Mouse (Mus musculus) hindbrain, embryonic 12.5 days (tissue): ENCODE measurements at regions not wholly inside any gene's neighbourhood (a gene's known extent, or its start where the extent isn't known, plus 50 kb on each side); places are given as distances from the start of the nearest gene placed in this dataset.
A peak's percentile ranks its signal among the peaks of the same experiment; 100 is the strongest.
"Not testable (repeated sequence)": the region's sequence is repeated elsewhere in the genome, so short reads cannot be mapped to it uniquely, and the experiment has no call there.

Source experiments
- ATAC-seq: fragments of 200-750 bp; cut with Nextera tagmentation; 2 replicates; pipeline ENCODE4 v1.8.0; 2017; ENCODE audit warnings: moderate TSS enrichment; ENCODE audit not compliant: low FRiP score
- H3K27ac ChIP-seq: fragments of 300-500 bp; sonication (generic); 2 replicates; pipeline ENCODE4 v1.5.1; 2016; ENCODE audit warnings: mild to moderate bottlenecking
- H3K27me3 ChIP-seq: fragments of 300-500 bp; sonication (generic); 2 replicates; pipeline ENCODE4 v1.6.1; 2016; ENCODE audit warnings: mild to moderate bottlenecking
- H3K36me3 ChIP-seq: fragments of 300-500 bp; sonication (generic); 2 replicates; pipeline ENCODE4 v1.6.1; 2016; ENCODE audit warnings: mild to moderate bottlenecking
- H3K4me1 ChIP-seq: fragments of 300-500 bp; sonication (generic); 2 replicates; pipeline ENCODE4 v1.6.1; 2016
- H3K4me2 ChIP-seq: fragments of 300-500 bp; sonication (generic); replicated peaks from 2 replicates; pipeline ENCODE4 v1.6.1; 2016; ENCODE audit warnings: mild to moderate bottlenecking
- H3K4me3 ChIP-seq: fragments of 300-500 bp; sonication (generic); 2 replicates; pipeline ENCODE4 v1.5.1; 2016; ENCODE audit warnings: mild to moderate bottlenecking
- H3K9ac ChIP-seq: fragments of 300-500 bp; sonication (generic); 2 replicates; pipeline ENCODE4 v1.6.1; 2016; ENCODE audit warnings: mild to moderate bottlenecking, moderate library complexity
- H3K9me3 ChIP-seq: fragments of 300-500 bp; sonication (generic); replicated peaks from 2 replicates; pipeline ENCODE4 v1.6.1; 2016; ENCODE audit warnings: mild to moderate bottlenecking
- WGBS: fragments of 180-500 bp; shearing (Covaris S2); methylation state at CpG from one replicate; pipeline ENCODE4 v1.1.7; 2016; 5-methylcytosine and 5-hydroxymethylcytosine counted together

DNA sequence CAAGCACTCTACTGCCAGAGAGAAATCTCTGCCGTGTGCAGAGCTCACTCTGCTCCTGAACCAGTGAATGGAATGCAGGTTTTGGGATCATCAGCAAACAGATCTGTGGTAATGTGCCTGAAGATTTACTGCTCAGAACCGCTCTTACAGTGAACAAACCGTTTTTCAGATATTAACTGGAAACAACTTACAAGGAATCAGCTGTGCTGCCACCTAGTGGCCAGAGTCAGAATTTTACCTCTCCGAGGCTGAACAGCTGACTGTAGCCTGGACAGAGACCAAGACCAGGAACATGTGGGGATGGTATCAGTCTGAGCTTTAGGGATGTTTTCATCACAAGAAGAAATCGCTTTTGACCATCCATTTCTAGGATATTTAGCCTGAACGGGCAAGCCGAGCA lies 65.3 kb downstream of the Gm15023 start:
- WGBS, result 34% methylated on average over 7 of the region's 7 CpGs

DNA sequence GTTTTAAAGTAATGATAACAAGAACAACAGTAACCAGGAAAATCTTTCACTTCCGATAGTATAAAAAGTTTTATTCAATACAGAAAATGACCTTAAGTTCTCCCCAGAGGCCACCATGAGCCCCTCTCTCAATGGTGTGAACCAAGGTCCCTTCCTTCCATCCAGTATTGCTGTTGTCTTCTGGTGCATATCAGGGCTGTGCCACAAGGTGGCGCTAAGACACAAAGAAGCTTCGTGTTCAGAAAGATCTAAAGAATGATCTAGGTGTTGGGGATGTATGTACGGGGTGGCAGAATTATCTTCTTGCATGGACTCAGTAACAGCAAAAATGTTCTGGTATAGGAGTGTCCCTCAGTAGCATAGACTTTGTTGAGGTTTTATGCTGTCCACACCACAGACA lies 66.6 kb downstream of the Gm15023 start:
- H3K9ac ChIP-seq, H3K27me3 ChIP-seq, H3K27ac ChIP-seq, H3K36me3 ChIP-seq, H3K4me1 ChIP-seq, H3K9me3 ChIP-seq, H3K4me2 ChIP-seq, H3K4me3 ChIP-seq, ATAC-seq: not testable (repeated sequence)
- 26% methylated on average over 4 of the region's 4 CpGs for WGBS

More for the DNA sequence above, 65.3 kb downstream of the Gm15023 start:
- ATAC-seq, H3K9ac ChIP-seq, H3K9me3 ChIP-seq, H3K4me3 ChIP-seq, H3K4me2 ChIP-seq, H3K27ac ChIP-seq, H3K36me3 ChIP-seq, H3K4me1 ChIP-seq, H3K27me3 ChIP-seq: not testable (repeated sequence)

DNA sequence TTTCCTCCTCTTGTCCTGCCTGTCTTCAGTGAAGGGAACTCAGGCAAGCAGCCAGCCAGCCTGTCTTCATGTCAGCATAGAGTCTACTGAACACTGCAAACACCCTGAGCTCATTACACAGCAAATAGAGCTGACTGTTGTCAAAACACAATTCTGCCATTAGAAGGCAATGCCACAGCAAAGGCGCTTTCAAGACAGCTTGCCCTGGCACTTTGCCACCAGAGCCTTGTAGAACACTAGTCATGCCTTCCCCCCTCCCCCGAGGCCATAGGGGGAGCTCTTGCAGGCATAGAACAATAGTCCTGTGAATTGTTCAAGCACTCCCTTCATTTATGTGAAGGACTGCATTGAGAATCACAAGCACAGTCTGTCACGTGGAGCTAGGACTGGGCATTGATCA lies 75.8 kb downstream of the Gm15023 start:
- peak; percentile 78 for ATAC-seq
- Histone ChIP-seq H3K27me3 (0 out of 2 replicates have a peak, but pooled peaks cover 2% of the 10 kb centered on the region), H3K27ac (no peak overlapping the region), H3K4me1 (no peaks in the 10 kb centered on the region), H3K36me3 (no peaks in the 10 kb centered on the region), H3K9me3 (no peaks in the 10 kb centered on the region), H3K9ac (no peak overlapping the region), H3K4me2 (no peak overlapping the region), H3K4me3 (no peak overlapping the region)
- WGBS, result 51% methylated on average over 3 of the region's 3 CpGs

DNA sequence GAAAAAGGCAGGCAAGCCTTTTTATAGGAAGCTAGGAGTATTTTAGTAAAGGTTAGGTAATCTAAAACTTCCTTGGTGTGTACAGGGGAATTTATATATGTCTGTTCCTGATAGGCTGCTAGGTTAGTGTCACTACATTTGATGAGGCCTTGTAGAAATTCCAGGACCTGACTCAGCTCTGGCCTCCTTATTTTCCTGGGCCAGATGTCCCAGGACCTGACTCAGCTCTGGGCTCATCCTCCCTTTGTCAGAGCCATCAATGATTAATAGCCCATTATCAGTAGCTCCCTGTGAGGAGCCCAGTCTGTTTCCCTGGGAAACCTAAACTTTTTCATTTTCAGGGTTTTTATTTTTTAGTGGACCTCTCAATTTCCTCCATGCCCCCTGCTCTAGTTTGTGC lies 79.3 kb downstream of the Gm15023 start:
- Histone ChIP-seq H3K4me2 (no peak overlapping the region), H3K27me3 (0 out of 2 replicates have a peak, but pooled peaks cover 8% of the 10 kb centered on the region), H3K9ac (no peak overlapping the region), H3K36me3 (no peaks in the 10 kb centered on the region), H3K4me3 (no peak overlapping the region), H3K9me3 (no peaks in the 10 kb centered on the region), H3K4me1 (no peaks in the 10 kb centered on the region), H3K27ac (no peak overlapping the region)
- ATAC-seq, result no peak

DNA sequence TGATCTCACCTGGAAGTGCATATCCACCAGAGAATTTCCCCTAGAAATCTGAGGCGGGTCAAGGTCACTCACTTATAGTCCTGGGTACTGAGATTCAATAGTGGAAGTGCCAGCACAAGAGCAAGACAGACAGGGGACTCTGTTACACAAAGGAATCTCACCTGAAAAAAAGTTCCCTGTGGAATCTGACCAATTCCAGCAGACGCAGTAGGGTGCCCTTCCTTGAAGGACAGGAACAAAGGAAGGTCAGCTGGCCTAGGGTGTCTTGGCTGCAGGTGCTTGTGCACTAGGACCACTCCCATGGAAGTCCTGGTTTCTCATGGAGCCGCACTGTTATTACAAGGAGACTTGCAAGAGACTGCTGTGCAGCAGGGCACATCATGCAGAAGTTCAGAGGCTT lies 81.2 kb downstream of the Gm15023 start:
- 64% methylated on average over 3 of the region's 3 CpGs for WGBS

DNA sequence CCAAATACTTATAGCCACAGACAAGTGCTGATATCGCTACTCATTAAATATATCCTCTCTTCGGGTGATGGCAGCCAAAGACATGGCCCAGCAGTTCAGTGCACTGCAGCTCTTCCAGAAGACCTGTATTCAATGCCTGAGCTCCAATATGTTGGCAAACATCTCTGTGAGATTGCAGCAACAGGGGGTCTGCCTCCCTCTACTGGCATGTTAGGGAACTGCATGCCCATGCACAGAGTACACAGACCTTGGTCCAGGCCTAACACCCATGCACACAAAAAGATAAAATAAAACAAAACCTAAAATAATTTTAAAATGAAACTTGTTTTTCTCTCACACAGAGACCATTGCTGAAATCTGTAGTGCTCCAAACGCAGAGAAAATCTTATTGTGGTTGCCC lies 82.1 kb upstream of the Zmat1 start:
- H3K27me3 ChIP-seq, H3K4me3 ChIP-seq, H3K4me1 ChIP-seq, H3K9ac ChIP-seq, H3K36me3 ChIP-seq, H3K27ac ChIP-seq, H3K4me2 ChIP-seq, H3K9me3 ChIP-seq: not testable (repeated sequence)
- ATAC-seq, result peak; percentile 80
- WGBS, result 23% methylated on average over 2 of the region's 3 CpGs

More for the DNA sequence above, 81.2 kb downstream of the Gm15023 start:
- no peaks in the 10 kb centered on the region for H3K9me3 ChIP-seq
- H3K4me1 ChIP-seq, result no peaks in the 10 kb centered on the region
- H3K36me3 ChIP-seq, result no peaks in the 10 kb centered on the region
- no peak overlapping the region for H3K4me2 ChIP-seq
- H3K27me3 ChIP-seq, result 0 out of 2 replicates have a peak, but pooled peaks cover 8% of the 10 kb centered on the region
- H3K9ac ChIP-seq, result no peak overlapping the region
- no peak overlapping the region for H3K27ac ChIP-seq
- no peak for ATAC-seq
- no peak overlapping the region for H3K4me3 ChIP-seq

DNA sequence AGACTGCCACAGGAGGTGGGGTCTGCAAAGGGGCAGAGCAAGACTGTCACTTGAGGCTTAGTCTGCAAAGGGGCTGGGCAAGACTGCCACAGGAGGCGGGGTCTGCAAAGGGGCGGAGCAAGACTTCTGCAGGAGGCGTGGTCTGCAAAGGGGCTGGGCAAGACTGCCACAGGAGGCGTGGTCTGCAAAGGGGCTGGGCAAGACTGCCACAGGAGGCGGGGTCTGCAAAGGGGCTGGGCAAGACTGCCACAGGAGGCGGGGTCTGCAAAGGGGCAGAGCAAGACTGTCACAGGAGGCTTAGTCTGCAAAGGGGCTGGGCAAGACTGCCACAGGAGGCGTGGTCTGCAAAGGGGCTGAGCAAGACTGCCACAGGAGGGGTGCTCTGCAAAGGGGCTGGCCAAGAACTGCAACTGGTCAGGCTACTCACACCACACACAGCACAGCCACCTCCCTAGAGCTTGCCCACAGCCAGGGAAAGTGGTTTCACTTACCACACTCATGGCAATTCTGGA lies 78.1 kb upstream of the Zmat1 start:
- H3K4me2 ChIP-seq, H3K36me3 ChIP-seq, H3K27me3 ChIP-seq, H3K4me3 ChIP-seq, H3K9ac ChIP-seq, ATAC-seq, H3K27ac ChIP-seq, H3K9me3 ChIP-seq, H3K4me1 ChIP-seq: not testable (repeated sequence)
- 30% methylated on average over 7 of the region's 7 CpGs for WGBS

DNA sequence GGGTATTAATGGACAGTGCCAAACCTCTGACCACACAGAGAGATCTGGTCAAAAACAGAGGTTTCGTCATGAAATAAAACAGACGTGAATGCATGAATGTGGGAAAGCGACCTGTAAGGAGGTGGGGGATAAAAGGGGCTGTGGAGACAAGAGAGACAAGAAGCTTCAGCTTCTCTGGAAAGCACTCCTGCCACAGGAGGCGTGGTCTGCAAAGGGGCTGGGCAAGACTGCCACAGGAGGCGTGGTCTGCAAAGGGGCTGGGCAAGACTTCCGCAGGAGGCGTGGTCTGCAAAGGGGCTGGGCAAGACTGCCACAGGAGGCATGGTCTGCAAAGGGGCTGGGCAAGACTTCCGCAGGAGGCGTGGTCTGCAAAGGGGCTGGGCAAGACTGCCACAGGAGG lies 77.6 kb upstream of the Zmat1 start:
- H3K4me1 ChIP-seq, result not testable (repeated sequence)

DNA sequence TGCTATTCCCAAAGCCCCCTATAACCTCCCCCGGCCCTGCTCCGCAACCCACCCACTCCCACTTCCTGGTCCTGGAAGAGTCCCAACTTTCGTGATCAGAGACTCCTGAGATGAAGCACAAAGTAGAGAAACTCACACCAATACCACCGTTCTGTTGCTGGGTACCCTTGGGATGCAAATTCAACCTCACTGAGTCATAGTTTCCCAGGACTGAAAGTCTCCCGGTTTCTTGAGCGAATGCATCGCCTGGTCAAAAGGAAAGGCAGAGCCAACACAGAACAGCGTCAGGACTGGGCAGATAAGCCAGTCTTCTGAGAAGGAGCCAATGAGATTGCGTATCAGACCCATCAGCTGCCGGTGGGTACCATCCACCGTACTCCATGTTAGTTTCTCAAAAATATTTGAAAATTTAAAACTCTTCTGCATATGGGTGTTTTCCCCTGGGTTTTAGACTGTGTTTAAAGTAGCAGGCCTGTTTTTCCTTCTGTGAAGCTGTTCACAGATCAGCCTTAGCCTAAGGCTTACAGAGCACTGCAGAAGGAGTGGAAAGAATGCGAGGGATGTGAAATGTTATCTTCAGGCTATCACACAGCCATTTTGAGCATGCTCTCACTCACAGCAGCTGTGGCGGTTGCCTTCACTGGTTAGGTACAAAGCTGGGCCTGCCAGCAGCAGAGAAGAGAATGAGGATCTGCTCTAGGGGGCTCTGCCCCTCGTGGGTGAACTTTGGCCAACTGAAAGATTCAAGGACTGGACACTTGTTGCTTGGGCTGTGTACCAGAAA lies 77.0 kb upstream of the Zmat1 start:
- not testable (repeated sequence) for ATAC-seq, H3K9ac ChIP-seq, H3K4me3 ChIP-seq, H3K4me1 ChIP-seq, H3K4me2 ChIP-seq, H3K36me3 ChIP-seq, H3K27me3 ChIP-seq, H3K9me3 ChIP-seq, H3K27ac ChIP-seq
- 80% methylated on average over 14 of the region's 14 CpGs for WGBS

More for the DNA sequence above, 77.6 kb upstream of the Zmat1 start:
- H3K27ac ChIP-seq, H3K27me3 ChIP-seq, H3K36me3 ChIP-seq, H3K4me3 ChIP-seq, ATAC-seq, H3K4me2 ChIP-seq, H3K9ac ChIP-seq, H3K9me3 ChIP-seq: not testable (repeated sequence)
- WGBS, result 31% methylated on average over 6 of the region's 9 CpGs

DNA sequence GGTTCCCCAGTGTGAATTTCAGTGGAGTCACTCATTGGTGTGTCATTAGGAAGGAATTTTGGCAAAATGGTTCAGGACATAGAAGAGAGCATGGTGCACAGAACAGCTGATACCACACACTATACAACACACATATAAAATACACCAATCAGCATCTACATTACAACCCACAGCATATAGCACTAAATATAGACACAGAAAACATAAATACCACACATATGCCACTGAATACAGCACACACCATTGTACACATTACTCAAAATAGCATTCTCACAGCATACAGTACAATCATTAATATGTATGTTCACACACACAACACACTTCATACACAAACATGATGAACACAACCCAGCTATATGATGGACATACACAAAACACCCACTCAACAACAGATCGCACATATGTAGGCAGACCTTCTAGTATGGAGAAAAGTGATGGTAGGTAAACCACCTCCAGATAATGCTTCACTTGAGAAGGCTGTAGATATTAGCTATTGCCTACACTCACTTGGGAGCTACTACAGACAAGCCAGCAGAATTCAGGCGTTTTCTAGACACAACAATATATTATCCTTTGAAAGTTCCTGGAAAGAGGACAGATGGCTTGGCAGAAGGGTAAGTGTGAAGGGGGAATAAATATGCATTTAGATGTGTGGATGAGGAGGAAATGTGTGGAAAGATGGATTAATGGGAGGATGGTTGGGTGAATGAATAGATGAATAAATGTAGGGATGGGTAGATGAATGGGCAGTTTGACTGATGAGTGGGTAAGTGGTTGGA lies 71.6 kb upstream of the Zmat1 start:
- H3K4me1 ChIP-seq, result no peaks in the 10 kb centered on the region
- no peak overlapping the region for H3K4me3 ChIP-seq
- H3K36me3 ChIP-seq, result no peaks in the 10 kb centered on the region
- no peak overlapping the region for H3K27ac ChIP-seq
- no peak overlapping the region for H3K9ac ChIP-seq
- 75% methylated on average over 2 of the region's 2 CpGs for WGBS
- H3K9me3 ChIP-seq, result no peaks in the 10 kb centered on the region
- ATAC-seq, result no peak
- H3K4me2 ChIP-seq, result no peak overlapping the region
- H3K27me3 ChIP-seq, result peaks cover 12% of the 10 kb centered on the region

DNA sequence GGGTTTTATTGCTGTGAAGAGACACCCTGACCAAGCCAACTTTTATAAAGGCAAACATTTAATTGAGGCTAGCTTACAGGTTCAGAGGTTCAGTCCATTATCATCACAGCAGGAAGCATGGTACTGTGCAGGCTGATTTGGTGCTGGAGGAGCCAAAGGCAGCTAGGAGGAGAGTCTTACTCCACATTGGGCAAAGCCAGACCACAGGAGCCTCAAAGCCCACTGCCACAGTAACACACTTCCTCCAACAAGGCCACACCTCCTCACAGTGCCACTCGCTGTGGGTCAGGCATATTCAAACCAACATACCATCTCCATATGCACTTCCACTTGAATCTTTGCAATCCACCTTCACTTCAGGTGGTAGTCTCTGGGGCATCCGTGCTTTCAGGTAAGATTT lies 70.4 kb upstream of the Zmat1 start:
- H3K4me1 ChIP-seq, result no peaks in the 10 kb centered on the region

DNA sequence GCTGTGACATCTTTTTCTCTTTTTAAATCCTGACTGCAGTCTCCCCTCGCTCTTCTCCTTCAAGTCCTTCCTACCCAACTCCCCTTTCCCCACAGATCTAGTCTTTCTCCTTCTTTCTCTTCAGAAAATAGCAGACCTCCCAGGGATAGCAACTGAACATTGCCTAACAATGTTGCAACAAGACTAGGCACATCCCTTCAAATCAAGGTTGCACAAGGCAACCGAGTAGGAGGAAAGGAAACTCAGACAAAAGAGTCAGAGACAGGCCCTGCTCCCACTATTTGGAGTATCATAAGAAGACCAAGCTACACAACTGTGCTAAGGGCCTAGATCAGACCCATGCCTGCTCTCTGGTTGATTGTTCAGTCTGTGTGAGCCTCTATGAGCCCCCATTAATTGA lies 66.9 kb upstream of the Zmat1 start:
- Histone ChIP-seq H3K9me3 (no peaks in the 10 kb centered on the region), H3K4me1 (no peaks in the 10 kb centered on the region), H3K9ac (no peak overlapping the region), H3K4me2 (no peak overlapping the region), H3K4me3 (no peak overlapping the region), H3K27me3 (peaks cover 10% of the 10 kb centered on the region), H3K27ac (no peak overlapping the region), H3K36me3 (no peaks in the 10 kb centered on the region)
- WGBS, result 87% methylated on average over 2 of the region's 2 CpGs
- ATAC-seq, result no peak

More for the DNA sequence above, 70.4 kb upstream of the Zmat1 start:
- H3K27ac ChIP-seq, result no peak overlapping the region
- H3K9ac ChIP-seq, result no peak overlapping the region
- 83% methylated on average over 2 of the region's 2 CpGs for WGBS
- H3K36me3 ChIP-seq, result no peaks in the 10 kb centered on the region
- no peak for ATAC-seq
- no peak overlapping the region for H3K4me3 ChIP-seq
- H3K4me2 ChIP-seq, result no peak overlapping the region
- H3K27me3 ChIP-seq, result peaks cover 17% of the 10 kb centered on the region
- H3K9me3 ChIP-seq, result no peaks in the 10 kb centered on the region
